Mouse (Mus musculus): ENCODE measurements around the gene Fads3. TPM values are rescaled to one million over a fixed set of nuclear protein-coding genes. Genes with fewer than 3 reads are reported as not detected.

Fads3 gene
- polyA plus RNA-seq, 1 experiment = 341 TPM

GRCm38 (mm10) chr19:10042816-10043215 is 1.4 kb downstream of the Fads3 start:
- TF ChIP-seq POLR2A (IDR thresholded peaks at IDR 0.05; ENCODE audit: borderline replicate concordance, extremely low read depth, low read depth, low read length) = no peak
- TF ChIP-seq CTCF (IDR thresholded peaks at IDR 0.05; ENCODE audit: insufficient read depth, low read length) = no peak
- Histone ChIP-seq H3K4me1 (ENCODE audit: control insufficient read depth, insufficient read depth, low read length) (peaks cover 14% of the 10 kb centered on the region), H3K4me3 (replicated peaks; ENCODE audit: extremely low read depth, low read depth, low read length) (peak overlapping the region; percentile 61)
- WGBS = 51% methylated on average over 4 of the region's 4 CpGs
- DNase-seq = peak; percentile 19

- peak; percentile 59 for DNase-seq
- TF ChIP-seq CTCF (IDR thresholded peaks at IDR 0.05; ENCODE audit: insufficient read depth, low read length) (no peak), POLR2A (IDR thresholded peaks at IDR 0.05; ENCODE audit: borderline replicate concordance, extremely low read depth, low read depth, low read length) (no peak)
- H3K4me1 ChIP-seq (ENCODE audit: control insufficient read depth, insufficient read depth, low read length) = peaks cover 14% of the 10 kb centered on the region
- no peak overlapping the region for H3K4me3 ChIP-seq (replicated peaks; ENCODE audit: extremely low read depth, low read depth, low read length)
Observed at GRCm38 (mm10) chr19:10043643-10044042, 2.3 kb downstream of the Fads3 start.

DNA sequence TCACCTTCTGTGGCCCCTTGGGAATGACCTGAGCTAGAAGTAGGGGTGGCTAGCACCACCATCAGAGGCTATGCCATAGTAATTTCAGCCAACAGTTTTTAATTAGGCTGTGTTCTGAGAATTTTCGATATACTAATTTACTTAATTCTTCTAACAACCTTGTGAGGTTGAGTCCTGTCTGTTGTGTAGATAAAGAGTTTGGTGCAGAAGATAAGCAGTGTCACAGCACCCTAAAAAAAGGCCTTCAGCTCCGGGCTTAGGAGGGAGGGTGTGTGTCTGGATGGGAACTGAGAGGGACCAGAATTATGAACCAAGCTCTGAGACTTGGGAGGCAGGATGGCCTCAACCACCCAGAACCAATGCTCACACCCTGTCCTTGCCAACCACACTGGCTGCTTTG is 4.3 kb downstream of the Fads3 start:
- no peak for DNase-seq
- H3K4me1 ChIP-seq (ENCODE audit: control insufficient read depth, insufficient read depth, low read length) = peaks cover 12% of the 10 kb centered on the region
- 70% methylated on average over 2 of the region's 2 CpGs for WGBS
- H3K4me3 ChIP-seq (replicated peaks; ENCODE audit: extremely low read depth, low read depth, low read length) = no peak overlapping the region
- no peak for TF ChIP-seq CTCF (IDR thresholded peaks at IDR 0.05; ENCODE audit: insufficient read depth, low read length)
- TF ChIP-seq POLR2A (IDR thresholded peaks at IDR 0.05; ENCODE audit: borderline replicate concordance, extremely low read depth, low read depth, low read length) = no peak

GRCm38 (mm10) chr19:10046346-10046745 is 5.0 kb downstream of the Fads3 start:
- TF ChIP-seq CTCF (IDR thresholded peaks at IDR 0.05; ENCODE audit: insufficient read depth, low read length) = no peak
- TF ChIP-seq POLR2A (IDR thresholded peaks at IDR 0.05; ENCODE audit: borderline replicate concordance, extremely low read depth, low read depth, low read length) = no peak
- WGBS = 40% methylated on average over 4 of the region's 4 CpGs
- no peak for DNase-seq
- Histone ChIP-seq H3K4me3 (replicated peaks; ENCODE audit: extremely low read depth, low read depth, low read length) (no peak overlapping the region), H3K4me1 (ENCODE audit: control insufficient read depth, insufficient read depth, low read length) (peaks cover 11% of the 10 kb centered on the region)

GRCm38 (mm10) chr19:10046983-10047382 is 5.6 kb downstream of the Fads3 start:
- TF ChIP-seq POLR2A (IDR thresholded peaks at IDR 0.05; ENCODE audit: borderline replicate concordance, extremely low read depth, low read depth, low read length) = no peak
- 4% methylated on average over 3 of the region's 3 CpGs for WGBS
- Histone ChIP-seq H3K4me1 (ENCODE audit: control insufficient read depth, insufficient read depth, low read length) (peaks cover 11% of the 10 kb centered on the region), H3K4me3 (replicated peaks; ENCODE audit: extremely low read depth, low read depth, low read length) (no peak overlapping the region)
- no peak for DNase-seq

DNA sequence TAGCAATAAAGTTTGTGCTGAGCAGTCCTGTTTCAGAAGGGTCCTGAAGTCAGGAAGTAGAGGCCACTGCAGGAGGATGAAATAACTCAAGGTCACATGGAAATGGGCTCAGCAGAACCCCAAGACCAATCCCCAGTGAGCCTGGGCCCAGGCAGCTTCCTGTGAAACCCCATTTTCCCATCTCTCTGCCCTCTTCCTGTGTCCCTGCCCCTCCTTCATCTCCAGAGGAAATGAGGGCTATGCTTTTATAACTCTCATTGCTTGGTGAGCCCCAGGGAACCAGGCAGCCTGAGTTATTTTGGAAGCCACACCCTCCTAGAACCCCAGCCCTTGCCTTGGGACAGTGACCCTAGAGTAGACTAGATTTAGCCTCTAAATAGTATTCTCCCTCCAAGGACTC is 8.2 kb downstream of the Fads3 start:
- peaks cover 11% of the 10 kb centered on the region for H3K4me1 ChIP-seq (ENCODE audit: control insufficient read depth, insufficient read depth, low read length)
- no peak for DNase-seq
- TF ChIP-seq POLR2A (IDR thresholded peaks at IDR 0.05; ENCODE audit: borderline replicate concordance, extremely low read depth, low read depth, low read length) (no peak), CTCF (IDR thresholded peaks at IDR 0.05; ENCODE audit: insufficient read depth, low read length) (no peak)
- H3K4me3 ChIP-seq (replicated peaks; ENCODE audit: extremely low read depth, low read depth, low read length) = no peak overlapping the region

GRCm38 (mm10) chr19:10050438-10050837 is 9.1 kb downstream of the Fads3 start:
- no peak overlapping the region for H3K4me3 ChIP-seq (replicated peaks; ENCODE audit: extremely low read depth, low read depth, low read length)
- TF ChIP-seq CTCF (IDR thresholded peaks at IDR 0.05; ENCODE audit: insufficient read depth, low read length) (no peak), POLR2A (IDR thresholded peaks at IDR 0.05; ENCODE audit: borderline replicate concordance, extremely low read depth, low read depth, low read length) (no peak)
- WGBS = 52% methylated on average over 2 of the region's 2 CpGs
- H3K4me1 ChIP-seq (ENCODE audit: control insufficient read depth, insufficient read depth, low read length) = peaks cover 11% of the 10 kb centered on the region
- DNase-seq = no peak

DNA sequence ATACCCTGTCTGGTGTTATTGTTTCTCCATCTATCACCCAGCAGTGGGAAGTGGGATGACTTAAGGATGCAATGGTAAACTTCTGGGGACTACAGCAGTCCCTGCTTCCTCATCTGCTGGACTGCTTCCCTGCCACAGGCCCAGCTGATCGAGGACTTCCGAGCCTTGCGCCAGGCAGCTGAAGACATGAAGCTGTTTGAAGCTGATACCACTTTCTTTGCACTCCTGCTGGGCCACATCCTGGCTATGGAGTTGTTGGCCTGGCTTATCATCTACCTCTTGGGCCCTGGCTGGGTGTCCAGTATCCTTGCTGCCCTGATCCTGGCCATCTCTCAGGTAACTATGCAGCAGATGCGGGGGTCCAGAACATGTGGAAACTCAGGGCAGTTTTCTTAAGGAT is 11.3 kb downstream of the Fads3 start:
- H3K4me1 ChIP-seq (ENCODE audit: control insufficient read depth, insufficient read depth, low read length) = peaks cover 5% of the 10 kb centered on the region; the same call in 1 of the 2 replicates
- TF ChIP-seq CTCF (IDR thresholded peaks at IDR 0.05; ENCODE audit: insufficient read depth, low read length) (no peak), POLR2A (IDR thresholded peaks at IDR 0.05; ENCODE audit: borderline replicate concordance, extremely low read depth, low read depth, low read length) (no peak)
- no peak overlapping the region for H3K4me3 ChIP-seq (replicated peaks; ENCODE audit: extremely low read depth, low read depth, low read length)
- no peak for DNase-seq
- 74% methylated on average over 4 of the region's 4 CpGs for WGBS

GRCm38 (mm10) chr19:10053692-10054260 is 12.4 kb downstream of the Fads3 start:
- Histone ChIP-seq H3K4me1 (ENCODE audit: control insufficient read depth, insufficient read depth, low read length) (peaks cover 5% of the 10 kb centered on the region; the same call in 1 of the 2 replicates), H3K4me3 (replicated peaks; ENCODE audit: extremely low read depth, low read depth, low read length) (no peak overlapping the region)
- TF ChIP-seq CTCF (IDR thresholded peaks at IDR 0.05; ENCODE audit: insufficient read depth, low read length) (no peak), POLR2A (IDR thresholded peaks at IDR 0.05; ENCODE audit: borderline replicate concordance, extremely low read depth, low read depth, low read length) (no peak)
- DNase-seq = no peak
- WGBS = 72% methylated on average over 10 of the region's 10 CpGs

GRCm38 (mm10) chr19:10054361-10055075 is 13.1 kb downstream of the Fads3 start:
- DNase-seq = no peak
- Histone ChIP-seq H3K4me3 (replicated peaks; ENCODE audit: extremely low read depth, low read depth, low read length) (no peak overlapping the region), H3K4me1 (ENCODE audit: control insufficient read depth, insufficient read depth, low read length) (peaks cover 3% of the 10 kb centered on the region; the same call in 1 of the 2 replicates)
- WGBS = 70% methylated on average over 6 of the region's 6 CpGs
- TF ChIP-seq POLR2A (IDR thresholded peaks at IDR 0.05; ENCODE audit: borderline replicate concordance, extremely low read depth, low read depth, low read length) (no peak), CTCF (IDR thresholded peaks at IDR 0.05; ENCODE audit: insufficient read depth, low read length) (no peak)
